Mouse (Mus musculus) neural tube, embryonic 11.5 days (tissue): Measurements from ENCODE around the gene Col5a1. TPM values are rescaled to one million over a fixed set of nuclear protein-coding genes. Genes with fewer than 3 reads are reported as not detected.

ENCODE experiments used
- ATAC-seq: fragments of 200-750 bp; cut with Nextera tagmentation; 2 replicates; pipeline ENCODE4 v1.8.0; 2017; ENCODE audit warnings: moderate number of reproducible peaks, mild to moderate bottlenecking, moderate TSS enrichment, moderate library complexity; ENCODE audit not compliant: insufficient read depth, low FRiP score, low TSS enrichment
- DNase-seq: peaks from one replicate; pipeline ENCODE4 v3.0.0-alpha.2; 2015; ENCODE audit warnings: low spot score
- H3K27ac ChIP-seq: fragments of 300-500 bp; sonication (generic); 2 replicates; pipeline ENCODE4 v1.5.1; 2014; ENCODE audit warnings: low read depth, mild to moderate bottlenecking, low read length
- H3K27me3 ChIP-seq: fragments of 300-500 bp; sonication (generic); 2 replicates; pipeline ENCODE4 v1.6.1; 2014; ENCODE audit warnings: mild to moderate bottlenecking, low read length, mixed read lengths; ENCODE audit not compliant: control insufficient read depth, insufficient read depth
- H3K36me3 ChIP-seq: fragments of 300-500 bp; sonication (generic); 2 replicates; pipeline ENCODE4 v1.6.1; 2014; ENCODE audit warnings: mild to moderate bottlenecking, low read length, moderate library complexity, mixed read lengths; ENCODE audit not compliant: control insufficient read depth, insufficient read depth
- H3K4me1 ChIP-seq: fragments of 300-500 bp; sonication (generic); 2 replicates; pipeline ENCODE4 v1.6.1; 2014; ENCODE audit warnings: low read length, mixed read lengths; ENCODE audit not compliant: control insufficient read depth, insufficient read depth
- H3K4me2 ChIP-seq: fragments of 300-500 bp; sonication (generic); 2 replicates; pipeline ENCODE4 v1.6.1; 2014; ENCODE audit warnings: low read depth, mild to moderate bottlenecking, moderate library complexity
- H3K4me3 ChIP-seq: fragments of 300-500 bp; sonication (generic); 2 replicates; pipeline ENCODE4 v1.5.1; 2014; ENCODE audit warnings: low read depth, low read length
- H3K9ac ChIP-seq: fragments of 300-500 bp; sonication (generic); 2 replicates; pipeline ENCODE4 v1.6.1; 2014; ENCODE audit warnings: mild to moderate bottlenecking, low read length
- H3K9me3 ChIP-seq: fragments of 300-500 bp; sonication (generic); 2 replicates; pipeline ENCODE4 v1.6.1; 2016; ENCODE audit warnings: low read length; ENCODE audit not compliant: control insufficient read depth
- WGBS: fragments of 180-500 bp; shearing (Covaris S2); extraction: QIAGEN DNeasy Blood & Tissue Kit; methylation state at CpG from one replicate; pipeline ENCODE4 v1.1.7; 2014; 5-methylcytosine and 5-hydroxymethylcytosine counted together
- polyA plus RNA-seq: library from polyadenylated mRNA; unstranded; fragments of >200 nt; fragmentation: Nextera tagmentation; extraction: Ambion mirVana; gene quantifications from 2 replicates; pipeline ENCODE4 v1.2.1, GENCODE M21; 2014

Gene Col5a1
- polyA plus RNA-seq: 28.1 and 30.1 TPM in 2 replicates

GRCm38 (mm10) chr2:27886148-27886551 lies at the start of gene Col5a1:
Gene Col5a1 (plus strand): TSS chr2:27886425.
- WGBS: under 1% methylated on average over 42 of the region's 45 CpGs
- Histone ChIP-seq H3K4me3 (peak within 1 kb of the TSS; percentile 67), H3K4me2 (peak within 1 kb of the TSS; percentile 96), H3K4me1 (peaks cover 11% of the 10 kb centered on the region), H3K36me3 (no peaks in the 10 kb centered on the region), H3K9me3 (no peaks in the 10 kb centered on the region), H3K27ac (peak within 1 kb of the TSS; percentile 42), H3K9ac (peak within 1 kb of the TSS; percentile 80), H3K27me3 (peaks cover 7% of the 10 kb centered on the region; the same call in 1 of the 2 replicates)
- ATAC-seq: peak; percentile 88
- peak; percentile 91 for DNase-seq

- Histone ChIP-seq H3K9ac (no peak overlapping the region), H3K27me3 (no peaks in the 10 kb centered on the region), H3K4me3 (no peak overlapping the region), H3K9me3 (no peaks in the 10 kb centered on the region), H3K4me2 (no peak overlapping the region), H3K27ac (no peak overlapping the region), H3K4me1 (peaks cover 9% of the 10 kb centered on the region), H3K36me3 (no peaks in the 10 kb centered on the region)
- DNase-seq: no peak
- 77% methylated on average over 9 of the region's 9 CpGs for WGBS
- no peak for ATAC-seq
Measured at GRCm38 (mm10) chr2:27838112-27838511, 48.1 kb upstream of the Col5a1 start.

GRCm38 (mm10) chr2:27840890-27841289 lies 45.3 kb upstream of the Col5a1 start:
- Histone ChIP-seq H3K9ac (no peak overlapping the region), H3K9me3 (no peaks in the 10 kb centered on the region), H3K4me2 (no peak overlapping the region), H3K27me3 (no peaks in the 10 kb centered on the region), H3K4me1 (peaks cover 5% of the 10 kb centered on the region), H3K4me3 (no peak overlapping the region), H3K36me3 (no peaks in the 10 kb centered on the region), H3K27ac (no peak overlapping the region)
- no peak for ATAC-seq
- 74% methylated on average over 3 of the region's 3 CpGs for WGBS
- no peak for DNase-seq

GRCm38 (mm10) chr2:27842893-27843292 lies 43.3 kb upstream of the Col5a1 start:
- no peak overlapping the region for H3K4me3 ChIP-seq
- no peaks in the 10 kb centered on the region for H3K36me3 ChIP-seq
- H3K27me3 ChIP-seq: no peaks in the 10 kb centered on the region
- H3K4me1 ChIP-seq: 0 out of 2 replicates have a peak, but pooled peaks cover 3% of the 10 kb centered on the region
- WGBS: 70% methylated on average over 13 of the region's 13 CpGs
- H3K4me2 ChIP-seq: no peak overlapping the region
- no peak overlapping the region for H3K27ac ChIP-seq
- ATAC-seq: no peak
- no peak overlapping the region for H3K9ac ChIP-seq
- no peak for DNase-seq
- H3K9me3 ChIP-seq: no peaks in the 10 kb centered on the region

GRCm38 (mm10) chr2:27844885-27845284 lies 41.3 kb upstream of the Col5a1 start:
- DNase-seq (no peak), ATAC-seq (no peak)
- Histone ChIP-seq H3K36me3 (no peaks in the 10 kb centered on the region), H3K9ac (no peak overlapping the region), H3K4me1 (0 out of 2 replicates have a peak, but pooled peaks cover 3% of the 10 kb centered on the region), H3K9me3 (no peaks in the 10 kb centered on the region), H3K4me3 (no peak overlapping the region), H3K27ac (no peak overlapping the region), H3K27me3 (no peaks in the 10 kb centered on the region), H3K4me2 (no peak overlapping the region)
- WGBS: 88% methylated on average over 4 of the region's 4 CpGs

- WGBS: 59% methylated on average over 5 of the region's 5 CpGs
Measured at GRCm38 (mm10) chr2:27847001-27847400, 39.2 kb upstream of the Col5a1 start.

GRCm38 (mm10) chr2:27847851-27848435 lies 38.3 kb upstream of the Col5a1 start:
- H3K9ac ChIP-seq: no peak overlapping the region
- no peaks in the 10 kb centered on the region for H3K36me3 ChIP-seq
- ATAC-seq: no peak
- H3K27ac ChIP-seq: no peak overlapping the region
- H3K4me1 ChIP-seq: 0 out of 2 replicates have a peak, but pooled peaks cover 3% of the 10 kb centered on the region
- no peak overlapping the region for H3K4me2 ChIP-seq
- H3K4me3 ChIP-seq: no peak overlapping the region
- H3K27me3 ChIP-seq: no peaks in the 10 kb centered on the region
- no peak for DNase-seq
- no peaks in the 10 kb centered on the region for H3K9me3 ChIP-seq
- 57% methylated on average over 7 of the region's 7 CpGs for WGBS

More at GRCm38 (mm10) chr2:27847001-27847400, 39.2 kb upstream of the Col5a1 start:
- Histone ChIP-seq H3K27me3 (no peaks in the 10 kb centered on the region), H3K4me2 (no peak overlapping the region), H3K4me3 (no peak overlapping the region), H3K9ac (no peak overlapping the region), H3K4me1 (0 out of 2 replicates have a peak, but pooled peaks cover 3% of the 10 kb centered on the region), H3K9me3 (no peaks in the 10 kb centered on the region), H3K36me3 (no peaks in the 10 kb centered on the region), H3K27ac (no peak overlapping the region)
- no peak for DNase-seq
- ATAC-seq: no peak

GRCm38 (mm10) chr2:27848466-27848865 lies 37.8 kb upstream of the Col5a1 start:
- 68% methylated on average over 5 of the region's 5 CpGs for WGBS
- Histone ChIP-seq H3K9me3 (no peaks in the 10 kb centered on the region), H3K36me3 (no peaks in the 10 kb centered on the region), H3K27me3 (no peaks in the 10 kb centered on the region), H3K4me1 (0 out of 2 replicates have a peak, but pooled peaks cover 3% of the 10 kb centered on the region), H3K4me3 (no peak overlapping the region), H3K4me2 (no peak overlapping the region), H3K27ac (no peak overlapping the region), H3K9ac (no peak overlapping the region)
- DNase-seq (no peak), ATAC-seq (no peak)

GRCm38 (mm10) chr2:27858348-27858903 lies 27.8 kb upstream of the Col5a1 start:
- Histone ChIP-seq H3K9ac (no peak overlapping the region; the same call in 1 of the 2 replicates), H3K4me1 (peaks cover 6% of the 10 kb centered on the region; the same call in 1 of the 2 replicates), H3K36me3 (no peaks in the 10 kb centered on the region), H3K27ac (no peak overlapping the region), H3K9me3 (no peaks in the 10 kb centered on the region), H3K27me3 (no peaks in the 10 kb centered on the region), H3K4me2 (no peak overlapping the region), H3K4me3 (no peak overlapping the region)
- WGBS: 57% methylated on average over 9 of the region's 9 CpGs
- ATAC-seq (no peak), DNase-seq (no peak)
